Mouse (Mus musculus): ENCODE data around the gene Uqcr11. TPM values are rescaled to one million over a fixed set of nuclear protein-coding genes. Genes with fewer than 3 reads are reported as not detected.

Uqcr11 gene
- total RNA-seq, 2 experiments from 2014 or later, result 587 to 604 TPM

DNA sequence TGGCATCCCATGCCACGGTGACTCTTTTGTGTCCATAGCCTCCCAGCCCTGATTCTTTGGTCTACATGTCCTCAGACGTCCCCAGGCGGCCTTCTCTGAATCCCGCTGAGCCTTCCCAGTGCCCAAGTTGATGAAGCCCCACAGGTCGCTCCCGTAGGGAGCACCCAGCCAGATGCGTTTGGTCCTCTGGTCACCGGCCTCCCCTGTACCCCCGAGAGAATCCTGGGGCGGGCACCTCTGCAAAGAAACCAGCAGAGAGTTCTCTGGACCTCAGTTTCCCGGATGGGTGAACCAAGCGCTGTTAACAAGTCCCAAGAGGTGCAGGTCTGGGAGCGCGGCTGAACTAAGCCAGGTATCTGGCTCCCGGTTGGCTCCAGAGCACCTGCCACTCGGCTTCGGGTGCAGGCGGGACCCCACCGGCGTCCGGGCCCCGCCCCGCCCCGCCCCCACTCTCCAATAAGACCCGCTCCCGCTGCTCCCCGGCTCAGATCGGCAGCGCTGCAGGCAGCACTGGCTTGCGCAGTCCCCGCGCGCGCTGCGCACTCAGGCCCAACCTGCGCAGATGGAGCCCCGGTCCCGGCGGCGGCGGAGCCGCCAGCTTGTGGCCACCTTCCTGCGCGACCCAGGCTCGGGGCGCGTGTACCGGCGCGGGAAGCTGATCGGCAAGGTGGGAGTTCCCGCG is 50.5 kb downstream of the Uqcr11 start, which contains the start of gene Plk5:
Plk5 (plus strand) TSS at position 459 of the 682 bp plus-strand sequence.
- no peak for DNase-seq (ENCODE audit: low spot score in 2 of 2)

DNA sequence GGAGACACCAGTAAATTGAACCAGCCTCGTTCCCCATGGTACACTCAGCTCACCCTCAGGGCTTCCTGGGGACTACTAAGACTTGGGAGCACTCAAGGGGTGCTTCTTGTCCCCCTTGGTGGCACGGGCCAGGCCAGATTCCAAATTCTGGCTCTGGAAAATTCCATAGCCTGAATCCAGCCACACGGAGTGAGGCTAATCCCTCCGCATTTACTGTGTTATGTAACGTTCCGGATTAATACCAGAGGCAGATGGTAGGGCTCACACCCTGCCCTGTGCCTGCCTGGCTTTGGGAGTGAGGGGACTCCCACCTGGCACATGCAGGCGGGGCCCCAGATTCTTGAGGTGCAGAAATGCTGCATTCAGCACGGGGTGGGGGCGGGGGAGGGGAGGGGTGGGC is 51.2 kb downstream of the Uqcr11 start:
- intact Hi-C loops (cut with DNase I), result loop anchor here (10.0 kb wide), 1 partner anchor 139 kb away; the partner anchor contains the start of gene Onecut3
- DNase-seq (ENCODE audit: low spot score in 2 of 2), result no peak

More for the DNA sequence above, 50.5 kb downstream of the Uqcr11 start, which contains the start of gene Plk5:
- intact Hi-C loops (cut with DNase I), result loop anchor here (10.0 kb wide), 1 partner anchor 139 kb away; the partner anchor contains the start of gene Onecut3

Small RNA genes lying within 50 kb of the gene (microRNA-seq; reads per million reads assigned to microRNA genes)
- 0 reads per million in 2 experiments for gene Gm22721

Other genes with a start within 250 kb of the Uqcr11 start
- 100 to 1,000 TPM in 1 of 2 experiments, 10 to 100 TPM in 1; 95.6 to 111 TPM for gene Cirbp, start 240.8 kb downstream of the Uqcr11 start, total RNA-seq (2021)
- 1 to 10 TPM; 5.7 to 6.2 TPM for gene 1600002K03Rik, start 233.9 kb downstream of the Uqcr11 start, total RNA-seq (2021)
- gene Efna2, start 227.3 kb downstream of the Uqcr11 start, total RNA-seq (2021), result 10 to 100 TPM; 13.9 to 14.3 TPM
- gene Mum1, start 180.4 kb downstream of the Uqcr11 start, total RNA-seq (2021), result 10 to 100 TPM; 39.4 to 41.5 TPM
- gene Ndufs7, start 157.7 kb downstream of the Uqcr11 start, total RNA-seq (2021), result 100 to 1,000 TPM; 171 to 187 TPM
- gene Gamt, start 145.8 kb downstream of the Uqcr11 start, total RNA-seq (2021), result 10 to 100 TPM; 20.7 to 29.7 TPM
- gene Dazap1, start 145.3 kb downstream of the Uqcr11 start, total RNA-seq (2021), result 10 to 100 TPM; 84.3 to 84.9 TPM
- gene Rps15, start 114.4 kb downstream of the Uqcr11 start, total RNA-seq (2021), result 100 to 1,000 TPM; 743 to 795 TPM
- gene Apc2, start 110.9 kb downstream of the Uqcr11 start, total RNA-seq (2021), result 100 to 1,000 TPM; 131 to 139 TPM
- 10 to 100 TPM; 21.2 to 25.5 TPM for gene 2310011J03Rik, start 86.3 kb downstream of the Uqcr11 start, total RNA-seq (2021)
- 1 to 10 TPM; 4.9 to 5.7 TPM for gene Pcsk4, start 77.3 kb downstream of the Uqcr11 start, total RNA-seq (2021)
- 10 to 100 TPM in 1 of 2 experiments, 1 to 10 TPM in 1; 8.6 to 10.1 TPM for gene Reep6, start 76.9 kb downstream of the Uqcr11 start, total RNA-seq (2021)
- gene Adamtsl5, start 58.4 kb downstream of the Uqcr11 start, total RNA-seq (2021), result 1 to 10 TPM; 2.0 to 4.2 TPM
- 10 to 100 TPM in 1 of 2 experiments, 1 to 10 TPM in 1; 7.6 to 10.6 TPM for gene Plk5, start 50.4 kb downstream of the Uqcr11 start, total RNA-seq (2021)
- 10 to 100 TPM; 19.9 to 24.1 TPM for gene Mex3d, start 19.2 kb downstream of the Uqcr11 start, total RNA-seq (2021)
- 100 to 1,000 TPM; 122 to 134 TPM for gene Mbd3, start 7.3 kb downstream of the Uqcr11 start, total RNA-seq (2021)
- gene Tcf3, start 26.8 kb upstream of the Uqcr11 start, total RNA-seq (2021), result 10 to 100 TPM; 26.6 to 29.1 TPM
- gene Onecut3, start 88.0 kb upstream of the Uqcr11 start, total RNA-seq (2021), result not detected
- under 1 TPM; 0.15 TPM for gene Atp8b3, start 132.3 kb upstream of the Uqcr11 start, total RNA-seq (2021)
- 10 to 100 TPM; 44.5 to 46.3 TPM for gene Rexo1, start 154.7 kb upstream of the Uqcr11 start, total RNA-seq (2021)
- gene Klf16, start 170.5 kb upstream of the Uqcr11 start, total RNA-seq (2021), result 10 to 100 TPM; 46.7 to 48.0 TPM
- 100 to 1,000 TPM; 212 to 220 TPM for gene Abhd17a, start 183.5 kb upstream of the Uqcr11 start, total RNA-seq (2021)
- 10 to 100 TPM; 35.8 to 39.3 TPM for gene Scamp4, start 196.0 kb upstream of the Uqcr11 start, total RNA-seq (2021)
- 1 to 10 TPM; 2.8 TPM for gene Adat3, start 196.1 kb upstream of the Uqcr11 start, total RNA-seq (2021)
- gene Gm49322, start 199.2 kb upstream of the Uqcr11 start, total RNA-seq (2021), result 1 to 10 TPM; 2.6 to 2.8 TPM
- gene Csnk1g2, start 216.0 kb upstream of the Uqcr11 start, total RNA-seq (2021), result 100 to 1,000 TPM; 188 to 196 TPM